ENCODE assay signal across 28 mouse cellular contexts in genomic region chr4:40324620-40325019, GRCm38 (mm10).
"Had no signal": no experiment of that assay in that cellular context is flagged by ENCODE, and none has a peak within 500 bp of the region (broad histone marks: within the 10 kb centered on the region; RNA-seq: fewer than 3 reads in every experiment).

No protein-coding gene starts in this region.

- H3K4me1 ChIP-seq: hindbrain, embryonic 13.5 days; hindbrain, embryonic 15.5 days; intestine, embryonic 15.5 days; kidney, embryonic 15.5 days; limb, embryonic 10.5 days; limb, embryonic 12.5 days; liver, embryonic 15.5 days had no signal

- H3K27ac ChIP-seq: gastrocnemius, adult 2 months; heart, adult 2 months; heart, embryonic 13.5 days; heart, embryonic 15.5 days; hindbrain, embryonic 13.5 days; hindbrain, embryonic 15.5 days; hindbrain, postnatal 0 days; intestine, embryonic 15.5 days; kidney, embryonic 15.5 days; kidney, postnatal 0 days; left cerebral cortex, adult 2 months; limb, embryonic 10.5 days; limb, embryonic 12.5 days; liver, embryonic 13.5 days; liver, embryonic 15.5 days had no signal

- H3K27me3 ChIP-seq: heart, embryonic 13.5 days; heart, embryonic 15.5 days; hindbrain, embryonic 13.5 days; hindbrain, embryonic 15.5 days; intestine, embryonic 15.5 days; kidney, embryonic 15.5 days; limb, embryonic 12.5 days; liver, embryonic 13.5 days; liver, embryonic 15.5 days had no signal

- H3K9me3 ChIP-seq: heart, embryonic 13.5 days; heart, embryonic 15.5 days; hindbrain, embryonic 13.5 days; hindbrain, embryonic 15.5 days; intestine, embryonic 15.5 days; kidney, embryonic 15.5 days; limb, embryonic 10.5 days; limb, embryonic 12.5 days; liver, embryonic 13.5 days; liver, embryonic 15.5 days had no signal

- H3K9ac ChIP-seq: heart, embryonic 13.5 days; heart, embryonic 15.5 days; hindbrain, embryonic 13.5 days; hindbrain, embryonic 15.5 days; intestine, embryonic 15.5 days; kidney, embryonic 15.5 days; limb, embryonic 12.5 days; liver, embryonic 13.5 days; liver, embryonic 15.5 days had no signal

- H3K4me3 ChIP-seq: gastrocnemius, adult 2 months; heart, adult 2 months; heart, embryonic 13.5 days; heart, embryonic 15.5 days; hindbrain, embryonic 13.5 days; hindbrain, embryonic 15.5 days; intestine, embryonic 15.5 days; kidney, embryonic 15.5 days; left cerebral cortex, adult 2 months; limb, embryonic 10.5 days; limb, embryonic 12.5 days; liver, embryonic 13.5 days; liver, embryonic 15.5 days had no signal

- H3K4me2 ChIP-seq: heart, embryonic 11.5 days; heart, embryonic 13.5 days; heart, embryonic 15.5 days; hindbrain, embryonic 13.5 days; hindbrain, embryonic 15.5 days; intestine, embryonic 15.5 days; kidney, embryonic 15.5 days; limb, embryonic 12.5 days; liver, embryonic 11.5 days; liver, embryonic 13.5 days; liver, embryonic 15.5 days had no signal

- ATAC-seq: hindbrain, postnatal 0 days; intestine, embryonic 15.5 days had no signal

- H3K36me3 ChIP-seq: heart, embryonic 13.5 days; heart, embryonic 15.5 days; hindbrain, embryonic 13.5 days; hindbrain, embryonic 15.5 days; intestine, embryonic 15.5 days; kidney, embryonic 15.5 days; limb, embryonic 10.5 days; limb, embryonic 12.5 days; liver, embryonic 13.5 days; liver, embryonic 15.5 days had no signal

- DNase-seq: gastrocnemius, adult 2 months; gastrocnemius, postnatal 10 days; gastrocnemius, postnatal 36 days; heart, adult 2 months; heart, postnatal 14 days; heart, postnatal 36 days; kidney, adult 11 months; kidney, adult 2 months; kidney, adult 9 months; kidney, postnatal 14 days; kidney, postnatal 36 days; layer of hippocampus, adult 9-11 months; liver; liver, embryonic 13.5 days had no signal
